Mouse (Mus musculus): ENCODE measurements around the gene Sart1.

DNA sequence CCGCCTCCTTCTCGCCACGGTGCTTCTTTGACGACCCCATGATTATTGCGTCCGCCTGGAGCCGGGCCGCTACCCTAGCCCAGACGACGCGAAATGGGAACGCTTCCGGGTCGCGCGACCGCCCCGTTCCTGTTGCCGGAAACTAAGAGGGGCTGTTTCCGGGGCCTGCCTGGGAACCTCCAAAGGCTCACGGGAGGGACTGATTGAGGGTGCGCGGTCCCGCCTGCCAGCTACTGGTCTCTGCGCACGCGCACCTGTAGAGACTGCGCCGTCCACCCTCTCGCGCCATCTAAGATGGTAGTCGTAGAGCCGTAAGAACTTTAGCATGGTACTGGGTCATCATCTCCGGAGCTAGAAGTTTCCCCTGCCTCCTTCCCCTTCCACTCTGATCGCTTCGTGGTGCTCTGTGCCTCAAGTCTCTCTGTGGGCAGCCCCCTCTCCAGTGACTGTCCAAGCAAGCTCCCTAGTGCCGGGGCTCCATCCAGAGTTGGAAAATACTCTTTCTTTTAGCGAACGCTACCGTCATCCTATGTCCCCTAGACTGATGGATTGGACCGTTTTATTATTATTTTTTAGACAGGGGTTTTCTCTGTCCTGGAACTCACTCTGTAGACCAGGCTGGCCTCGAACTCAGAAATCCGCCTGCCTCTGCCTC lies at the start of gene Sart1:
- TF ChIP-seq CTCF (IDR thresholded peaks at IDR 0.05; ENCODE audit: low read depth, low read length) (no peak), GATA1 (IDR thresholded peaks at IDR 0.05; ENCODE audit: borderline replicate concordance, low read length) (no peak), POLR2AphosphoS5 (IDR thresholded peaks at IDR 0.05; ENCODE audit: insufficient replicate concordance, low read depth, low read length) (no peak), TAL1 (conservative IDR thresholded peaks at IDR 0.05; ENCODE audit: low read depth, low read length) (no peak)

Measured in G1E (cell line).